Mouse (Mus musculus) ES-Bruce4 (cell line): ENCODE data around the gene Rab26. TPM values are rescaled to one million over a fixed set of nuclear protein-coding genes. Genes with fewer than 3 reads are reported as not detected.
A peak's percentile ranks its signal among the peaks of the same experiment; 100 is the strongest.

ENCODE experiments used
- H3K27ac ChIP-seq: 2 replicates; pipeline ENCODE4 v1.5.1; 2012; ENCODE audit warnings: low read length, inconsistent platforms; ENCODE audit not compliant: insufficient read depth
- H3K27me3 ChIP-seq: 2 replicates; pipeline ENCODE4 v1.6.1; 2012; ENCODE audit warnings: mild to moderate bottlenecking, low read length, inconsistent platforms; ENCODE audit not compliant: control insufficient read depth, poor library complexity, insufficient read depth, severe bottlenecking
- H3K36me3 ChIP-seq: 2 replicates; pipeline ENCODE4 v1.6.1; 2012; ENCODE audit warnings: inconsistent platforms, mild to moderate bottlenecking, low read length, moderate library complexity; ENCODE audit not compliant: control insufficient read depth, poor library complexity, insufficient read depth, severe bottlenecking
- H3K4me1 ChIP-seq: one replicate; pipeline ENCODE4 v1.8.1; 2011; ENCODE audit warnings: low read length; ENCODE audit not compliant: control insufficient read depth, insufficient read depth
- H3K4me3 ChIP-seq: 2 replicates; pipeline ENCODE4 v1.5.1; 2011; ENCODE audit warnings: low read depth, mild to moderate bottlenecking, low read length
- H3K9ac ChIP-seq: 2 replicates; pipeline ENCODE4 v1.6.1; 2012; ENCODE audit warnings: low read depth, mild to moderate bottlenecking, inconsistent platforms; ENCODE audit not compliant: poor library complexity, severe bottlenecking
- H3K9me3 ChIP-seq: replicated peaks from 2 replicates; pipeline ENCODE4 v1.6.1; 2012; ENCODE audit warnings: mild to moderate bottlenecking, low read length, inconsistent platforms; ENCODE audit not compliant: control insufficient read depth, poor library complexity, insufficient read depth, severe bottlenecking
- CTCF ChIP-seq: IDR thresholded peaks from one replicate; pipeline ENCODE4 v1.8.1; 2011; ENCODE audit warnings: low read depth, low read length
- EP300 ChIP-seq: IDR thresholded peaks from 2 replicates; pipeline ENCODE4 v1.6.1; 2011; ENCODE audit warnings: low read depth, low read length; ENCODE audit not compliant: insufficient read depth
- POLR2A ChIP-seq: IDR thresholded peaks from one replicate; pipeline ENCODE4 v1.8.1; 2011; ENCODE audit warnings: low read length; ENCODE audit not compliant: insufficient read depth
- polyA plus RNA-seq: library from polyadenylated mRNA; stranded (reverse); fragments of >200 nt; gene quantifications from 2 replicates; pipeline ENCODE4 v1.2.4, GENCODE M21; 2011; ENCODE audit warnings: low read depth; ENCODE audit not compliant: missing spikeins, insufficient read depth, insufficient read length

Gene Rab26
- polyA plus RNA-seq, 1 experiment: 1.5 TPM

DNA sequence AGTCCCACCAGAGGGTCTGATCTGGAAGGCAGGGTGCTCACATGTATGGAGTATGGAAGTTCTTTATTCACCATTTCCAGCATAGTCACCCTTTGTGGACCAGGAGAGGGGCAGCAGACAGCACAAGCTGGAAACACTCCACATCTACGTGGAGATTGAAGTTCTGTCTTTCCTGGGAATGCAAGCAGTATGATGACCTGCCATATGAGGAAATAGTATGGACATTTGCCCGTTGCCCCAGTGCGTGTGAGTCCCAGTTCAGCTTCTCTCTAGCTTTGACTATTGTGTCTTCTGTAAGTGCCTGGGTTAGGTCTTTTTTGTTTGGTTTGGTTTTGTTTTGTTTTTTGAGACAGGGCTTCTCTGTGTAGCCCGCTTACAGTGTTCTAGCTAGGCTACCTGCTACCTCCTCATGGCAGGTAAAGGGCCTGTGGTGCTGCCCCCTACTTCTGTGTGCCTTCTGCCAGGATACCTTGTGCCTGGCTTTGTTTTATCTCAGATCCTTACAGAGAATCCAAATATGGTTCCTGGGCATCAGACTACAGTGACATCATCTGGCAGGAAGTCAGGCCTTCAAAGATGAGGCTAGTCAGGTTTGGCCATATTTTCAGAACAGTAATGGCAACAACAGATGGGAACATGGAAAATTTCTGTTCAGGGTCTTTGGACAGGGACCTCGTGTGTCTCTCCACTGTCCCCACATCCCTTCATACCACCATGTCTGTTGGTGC, 26.5 kb upstream of the Rab26 start:
- no peak for TF ChIP-seq CTCF
- H3K27me3 ChIP-seq: no peaks in the 10 kb centered on the region
- H3K27ac ChIP-seq: no peak overlapping the region
- H3K36me3 ChIP-seq: no peaks in the 10 kb centered on the region
- no peak overlapping the region for H3K9ac ChIP-seq
- no peaks in the 10 kb centered on the region for H3K9me3 ChIP-seq
- no peak overlapping the region for H3K4me3 ChIP-seq
- peaks cover 1% of the 10 kb centered on the region for H3K4me1 ChIP-seq

- Histone ChIP-seq H3K4me3 (no peak overlapping the region), H3K36me3 (no peaks in the 10 kb centered on the region), H3K4me1 (peaks cover 1% of the 10 kb centered on the region), H3K9ac (no peak overlapping the region), H3K27me3 (no peaks in the 10 kb centered on the region), H3K27ac (no peak overlapping the region), H3K9me3 (no peaks in the 10 kb centered on the region)
- TF ChIP-seq EP300: no peak
- no peak for TF ChIP-seq CTCF
- TF ChIP-seq POLR2A: no peak
These were observed 25.1 kb upstream of the Rab26 start for GRCm38 (mm10) chr17:24559146-24559545.

- Histone ChIP-seq H3K36me3 (no peaks in the 10 kb centered on the region), H3K9ac (no peak overlapping the region), H3K9me3 (no peaks in the 10 kb centered on the region), H3K4me3 (no peak overlapping the region), H3K27me3 (no peaks in the 10 kb centered on the region), H3K4me1 (peaks cover 1% of the 10 kb centered on the region), H3K27ac (no peak overlapping the region)
- TF ChIP-seq EP300 (no peak), CTCF (no peak), POLR2A (no peak)
These were observed 24.6 kb upstream of the Rab26 start for GRCm38 (mm10) chr17:24558600-24559099.

DNA sequence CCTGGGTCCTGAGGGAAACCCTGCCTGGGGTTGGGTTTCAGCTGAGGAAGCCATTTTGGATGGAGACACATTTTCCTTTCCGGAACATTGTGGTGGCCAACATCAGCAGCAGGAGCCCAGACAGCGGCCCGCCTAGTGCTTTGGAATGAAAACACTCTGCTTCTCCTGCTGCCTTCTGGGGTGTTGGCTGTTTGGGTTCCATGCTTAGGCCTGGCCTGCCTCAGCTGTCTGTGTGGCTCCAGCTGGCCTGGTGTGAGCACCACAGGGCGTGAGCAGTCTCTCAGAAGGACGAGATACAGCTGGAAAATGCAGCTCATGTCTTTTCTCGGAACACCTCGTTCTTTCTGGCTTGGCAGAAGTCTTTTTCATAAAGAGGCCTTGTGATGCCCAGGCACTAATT, 23.1 kb upstream of the Rab26 start:
- H3K4me1 ChIP-seq: peaks cover 1% of the 10 kb centered on the region

DNA sequence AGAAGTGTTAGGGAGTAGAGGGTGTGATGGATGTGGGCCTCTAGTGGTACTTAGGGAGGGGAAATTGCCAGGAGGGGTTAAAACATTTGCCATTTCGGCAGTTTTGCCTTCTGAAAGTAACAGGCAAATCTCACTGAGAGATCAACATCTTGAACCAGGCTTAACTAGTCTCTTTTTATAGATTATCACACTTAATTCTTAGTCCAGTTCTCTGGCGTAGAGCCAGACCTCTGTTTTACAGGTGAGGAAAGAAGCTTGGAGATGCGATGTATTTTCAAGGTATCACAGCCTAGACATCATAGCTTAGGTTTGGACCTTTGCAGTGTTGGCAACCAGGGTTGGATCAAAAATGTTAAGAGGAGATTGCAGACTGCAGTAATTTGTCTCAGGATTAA, 17.0 kb upstream of the Rab26 start:
- Histone ChIP-seq H3K9ac (peak overlapping the region; percentile 81), H3K9me3 (no peaks in the 10 kb centered on the region), H3K4me3 (peak overlapping the region; percentile 79), H3K4me1 (no peaks in the 10 kb centered on the region), H3K36me3 (no peaks in the 10 kb centered on the region), H3K27ac (no peak overlapping the region), H3K27me3 (no peaks in the 10 kb centered on the region)
- TF ChIP-seq EP300 (no peak), CTCF (no peak), POLR2A (no peak)

More for the DNA sequence above, 23.1 kb upstream of the Rab26 start:
- Histone ChIP-seq H3K27ac (no peak overlapping the region), H3K9ac (no peak overlapping the region), H3K27me3 (no peaks in the 10 kb centered on the region), H3K36me3 (no peaks in the 10 kb centered on the region), H3K4me3 (no peak overlapping the region), H3K9me3 (no peaks in the 10 kb centered on the region)
- no peak for TF ChIP-seq POLR2A
- no peak for TF ChIP-seq CTCF
- no peak for TF ChIP-seq EP300

GRCm38 (mm10) chr17:24550416-24551049, 16.5 kb upstream of the Rab26 start:
- H3K9ac ChIP-seq: peak overlapping the region; percentile 81
- TF ChIP-seq CTCF (no peak), EP300 (no peak)
- H3K27me3 ChIP-seq: no peaks in the 10 kb centered on the region
- no peaks in the 10 kb centered on the region for H3K4me1 ChIP-seq
- H3K9me3 ChIP-seq: no peaks in the 10 kb centered on the region
- H3K27ac ChIP-seq: no peak overlapping the region
- H3K36me3 ChIP-seq: no peaks in the 10 kb centered on the region
- peak overlapping the region; percentile 79 for H3K4me3 ChIP-seq
